Mouse (Mus musculus) adrenal gland, postnatal 10 days (tissue): Measurements from ENCODE around the gene Gas7. TPM values are rescaled to one million over a fixed set of nuclear protein-coding genes. Genes with fewer than 3 reads are reported as not detected.
A peak's percentile ranks its signal among the peaks of the same experiment; 100 is the strongest.

Experiments used
- DNase-seq: peaks from one replicate; pipeline ENCODE4 v3.0.0; 2021; ENCODE audit warnings: mixed read lengths
- total RNA-seq, 2 experiments: library from RNA; stranded (reverse); gene quantifications; 2 replicates each; pipeline ENCODE4 v1.2.3; 2021

Gene Gas7
- total RNA-seq, 2 experiments from 2014 or later: 22.5 to 25.8 TPM

- DNase-seq: no peak
These were observed 32.9 kb downstream of the Gas7 start for GRCm38 (mm10) chr11:67488156-67488555.

DNA sequence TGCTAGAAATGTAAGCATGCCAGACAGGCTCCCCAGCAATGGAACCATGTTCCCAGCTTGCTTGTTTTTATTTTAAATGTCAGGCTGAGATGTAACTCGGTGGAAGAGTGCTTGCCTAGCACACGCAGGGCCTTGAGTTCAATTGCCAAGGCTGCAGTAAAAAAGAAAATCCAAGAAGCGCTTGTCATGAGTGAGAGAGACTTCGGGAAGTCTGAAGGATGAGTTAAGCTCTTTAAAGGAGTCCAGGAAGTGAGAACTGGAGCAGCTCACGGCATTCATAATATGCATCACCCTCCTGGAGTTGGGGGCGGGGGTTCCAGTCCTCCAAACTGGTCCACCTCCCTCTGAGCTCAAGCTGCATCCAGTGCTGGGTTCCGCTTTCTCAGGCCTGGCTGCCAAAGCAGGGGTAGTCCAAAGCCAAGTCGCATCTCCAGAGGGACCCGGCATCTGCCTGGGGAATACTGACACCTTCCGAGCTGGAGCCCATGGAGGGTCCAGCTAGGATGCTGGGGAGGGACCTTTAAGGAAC lies 34.5 kb downstream of the Gas7 start:
- DNase-seq: peak; percentile 49

GRCm38 (mm10) chr11:67496796-67497195 lies 41.6 kb downstream of the Gas7 start:
- no peak for DNase-seq

DNA sequence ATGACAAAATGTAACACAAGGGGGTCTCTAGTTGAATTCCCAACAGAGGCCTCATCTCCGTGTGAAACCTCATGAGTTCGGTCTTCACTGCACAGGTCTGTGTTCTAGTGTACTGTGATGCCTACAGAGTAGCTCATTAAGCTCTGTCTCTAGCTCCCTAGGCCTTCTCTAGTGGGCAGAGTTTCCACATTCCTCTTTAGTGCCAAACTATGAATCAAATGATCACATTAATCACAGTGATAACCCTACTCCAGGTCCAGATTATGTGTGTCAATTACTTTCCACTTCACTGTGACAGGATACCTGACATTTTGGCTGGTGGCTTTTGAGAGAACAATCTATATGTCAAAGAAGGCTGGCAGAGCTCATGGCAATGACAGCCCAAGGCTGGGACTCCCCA lies 44.9 kb downstream of the Gas7 start:
- no peak for DNase-seq

GRCm38 (mm10) chr11:67501468-67502244 lies 46.4 kb downstream of the Gas7 start:
- no peak for DNase-seq

DNA sequence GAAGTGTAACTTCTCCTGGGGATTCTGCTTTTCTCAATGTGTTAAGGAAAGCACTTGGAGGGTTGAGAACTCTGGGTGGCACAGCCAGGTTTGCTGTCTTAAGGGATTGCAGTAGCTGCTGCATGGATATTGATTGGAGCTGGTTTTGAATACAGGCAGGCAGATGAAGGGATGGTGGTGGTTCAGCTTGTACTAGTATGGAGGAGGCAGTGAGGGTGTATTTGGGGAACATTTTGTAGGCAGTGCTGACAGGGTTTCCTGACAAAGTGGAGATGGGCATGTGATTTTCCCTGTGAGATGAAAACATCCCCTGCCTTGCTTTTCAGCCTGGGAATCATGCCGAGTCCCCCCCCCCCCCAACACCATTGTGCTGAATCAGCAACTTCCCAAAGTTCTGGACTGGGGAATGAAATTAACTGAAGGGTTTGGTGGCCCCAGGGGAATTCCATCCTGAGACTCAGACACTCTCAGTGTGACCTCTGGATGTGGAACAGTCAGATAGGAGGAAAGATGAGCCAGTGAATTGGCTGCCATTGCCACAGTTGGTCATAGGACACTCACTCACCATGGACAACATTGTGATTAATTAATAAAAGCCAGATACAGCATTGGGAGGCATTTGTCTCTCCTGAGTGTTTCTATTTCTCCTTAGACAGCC lies 54.1 kb downstream of the Gas7 start:
- no peak for DNase-seq

DNA sequence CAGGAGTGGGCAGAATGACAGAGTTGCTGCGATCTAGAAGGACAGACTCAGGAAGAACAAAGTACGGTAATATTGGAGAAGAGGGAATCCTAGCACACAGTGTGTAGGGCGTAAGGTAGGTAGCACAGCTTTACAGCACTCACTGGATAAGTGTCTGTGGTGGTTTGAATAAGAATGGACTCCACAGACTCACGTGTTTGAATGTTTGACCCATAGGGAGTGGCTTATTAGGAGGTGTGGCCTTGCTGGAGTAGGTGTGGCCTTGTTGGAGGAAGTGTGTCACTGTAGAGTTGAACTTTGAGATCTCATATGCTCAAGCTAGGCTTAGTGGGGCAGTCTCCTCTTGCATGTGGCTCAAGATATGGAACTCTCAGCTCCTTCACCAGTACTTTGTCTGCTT lies 55.6 kb downstream of the Gas7 start:
- DNase-seq: no peak

DNA sequence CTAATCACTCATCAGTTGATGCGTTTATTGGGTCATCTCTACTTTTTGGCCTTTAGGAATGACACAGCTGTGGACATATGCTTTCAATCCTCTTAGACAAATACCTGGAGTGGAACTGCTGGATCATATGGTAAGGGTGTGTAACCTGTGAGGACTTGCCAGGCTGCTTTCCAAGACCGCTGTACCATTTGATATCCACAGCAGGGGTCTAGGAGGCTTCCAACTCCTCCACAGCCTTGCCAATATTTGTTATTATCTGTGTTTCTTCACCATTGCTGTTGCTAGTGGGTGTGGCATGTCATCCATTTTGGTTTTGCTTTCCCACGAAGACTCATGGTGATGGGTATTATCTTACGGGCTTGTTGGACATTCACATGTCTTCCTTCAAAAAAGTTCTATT lies 57.8 kb downstream of the Gas7 start:
- DNase-seq: no peak

DNA sequence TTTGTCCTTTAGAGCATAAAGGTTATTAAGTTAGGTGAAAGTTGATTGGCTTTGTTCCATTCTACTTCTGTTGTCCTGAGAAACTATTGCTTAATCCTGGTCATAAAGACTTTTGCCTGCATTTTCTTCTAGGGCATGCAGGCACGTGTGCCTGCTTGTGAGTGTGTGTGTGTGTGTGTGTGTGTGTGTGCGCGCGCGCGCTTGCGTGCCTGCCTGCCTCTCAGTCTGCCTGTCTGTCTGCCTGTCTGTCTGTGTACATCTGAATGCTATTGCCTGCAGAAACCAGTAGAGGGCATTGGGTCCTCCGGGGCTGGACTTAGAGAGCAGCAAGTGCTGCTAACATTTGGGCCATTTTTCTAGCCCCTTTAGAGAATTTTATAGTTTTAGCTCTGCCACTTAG lies 59.2 kb downstream of the Gas7 start:
- DNase-seq: peak; percentile 39

- DNase-seq: peak; percentile 70
These were observed 60.0 kb downstream of the Gas7 start for GRCm38 (mm10) chr11:67515020-67515911.

- no peak for DNase-seq
These were observed 60.7 kb downstream of the Gas7 start for GRCm38 (mm10) chr11:67515912-67516305.

DNA sequence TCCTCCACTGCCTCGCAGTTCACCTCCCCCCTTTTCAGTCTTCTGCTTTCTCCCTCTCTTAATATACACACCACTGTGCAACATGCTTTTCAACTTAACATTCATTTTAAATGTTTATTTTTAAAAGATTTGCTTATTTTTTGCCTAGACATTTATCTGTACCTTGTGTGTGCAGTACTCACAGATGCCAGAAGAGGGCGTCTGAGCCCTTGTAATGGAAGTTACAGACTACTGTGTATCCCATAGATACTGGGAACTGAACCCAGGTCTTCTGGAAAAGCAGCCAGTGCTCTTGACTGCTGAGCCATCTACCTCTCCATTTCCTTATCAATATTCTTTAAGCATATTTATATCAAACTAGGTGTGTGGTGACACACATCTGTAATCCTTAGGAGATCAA lies 62.5 kb downstream of the Gas7 start:
- no peak for DNase-seq

DNA sequence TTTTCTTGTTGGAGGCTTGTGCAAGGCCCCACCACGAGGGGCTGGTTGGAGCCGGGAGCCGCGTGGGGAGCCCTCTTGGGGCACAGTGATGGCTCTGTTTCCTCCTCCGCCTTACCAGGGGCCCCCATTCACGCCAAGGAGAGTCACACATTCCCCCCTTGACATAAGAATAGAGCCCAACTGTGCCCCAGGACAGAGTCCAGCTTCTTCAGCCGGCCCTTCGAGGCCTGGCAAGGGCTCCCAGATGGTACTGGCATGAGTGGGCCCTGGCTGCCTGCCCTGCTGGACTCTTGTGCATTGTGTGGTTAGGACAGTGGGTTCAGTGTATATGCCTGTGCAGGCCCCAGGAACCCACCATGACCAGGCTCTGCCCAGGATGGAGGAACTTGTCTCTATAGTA lies 63.7 kb downstream of the Gas7 start:
- no peak for DNase-seq

DNA sequence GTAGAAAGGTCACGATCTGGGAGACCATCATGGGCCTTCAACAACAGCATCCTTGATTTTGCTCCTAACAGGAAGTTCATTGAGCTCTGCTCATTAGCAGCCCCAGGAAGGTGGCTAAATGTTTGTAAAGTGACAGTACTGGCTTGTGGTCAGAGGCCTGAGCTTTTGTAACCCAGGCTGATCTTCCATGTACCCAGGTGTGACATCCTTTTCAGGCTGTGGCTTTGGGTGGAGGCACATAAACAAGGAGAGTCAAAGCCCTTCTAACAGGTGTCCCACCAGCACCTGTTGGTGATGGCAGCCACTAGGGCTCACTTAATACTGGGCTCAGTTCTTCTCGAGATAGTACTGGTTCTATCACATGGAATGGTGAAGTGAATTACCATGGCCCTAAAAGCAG lies 67.4 kb downstream of the Gas7 start:
- no peak for DNase-seq

DNA sequence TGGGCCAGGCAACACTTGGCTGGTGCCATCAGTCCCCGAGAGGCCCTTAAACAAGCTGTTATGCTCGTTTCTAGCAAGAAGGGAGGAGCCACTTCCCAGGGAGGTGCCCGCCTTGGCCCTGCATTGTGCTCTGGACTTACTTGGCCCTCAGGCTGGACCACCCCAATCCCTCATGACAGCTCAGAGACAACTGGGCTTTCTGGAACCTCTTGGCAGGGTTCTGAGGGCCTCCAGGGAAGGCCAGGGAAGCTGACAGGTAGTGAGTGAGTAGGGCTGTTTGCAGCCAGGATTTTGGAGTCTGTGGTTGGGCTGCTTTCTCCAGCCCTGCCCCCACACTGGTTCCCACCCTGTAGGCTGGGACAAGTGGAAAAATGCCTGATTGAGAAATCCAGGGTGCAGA lies 68.6 kb downstream of the Gas7 start:
- DNase-seq: peak; percentile 50

DNA sequence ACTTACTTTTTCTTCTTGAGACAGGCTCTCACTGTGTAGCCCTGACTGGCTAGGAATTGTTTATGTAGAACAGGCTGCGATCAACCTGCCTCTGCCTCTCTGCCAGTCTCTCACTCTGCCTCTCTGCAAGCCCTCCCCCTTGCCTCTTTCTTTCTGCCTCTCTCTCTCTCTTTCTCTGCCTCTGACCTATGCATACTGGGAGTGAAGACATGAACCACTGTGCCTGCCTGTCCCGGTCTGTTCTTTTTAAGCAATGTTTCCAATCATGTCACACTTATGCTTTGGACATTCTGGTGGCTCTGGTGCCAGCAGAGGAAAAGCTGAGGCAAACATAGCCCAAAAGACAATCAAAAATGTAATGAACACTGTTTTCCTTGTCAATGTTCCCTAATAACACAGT lies 69.5 kb downstream of the Gas7 start:
- DNase-seq: no peak

DNA sequence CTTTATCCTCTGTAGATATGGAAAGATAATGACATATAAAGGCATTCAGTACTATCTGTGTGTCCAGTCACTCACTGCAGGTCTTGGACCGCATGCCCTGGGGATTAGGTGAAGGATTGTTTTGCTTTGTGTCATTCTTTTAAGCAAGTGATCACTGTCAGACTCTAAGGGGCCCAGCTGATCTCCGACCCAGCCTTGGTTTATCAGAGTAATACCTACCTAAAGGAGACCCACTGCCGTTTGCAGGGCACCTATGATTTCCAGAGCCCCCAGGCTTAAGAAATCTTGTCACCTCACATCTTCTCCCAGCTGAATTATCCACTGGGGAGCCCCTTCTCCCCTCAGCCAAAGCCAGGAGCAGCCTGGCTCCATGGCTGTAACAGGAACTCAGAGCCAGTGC lies 70.6 kb downstream of the Gas7 start:
- DNase-seq: no peak

DNA sequence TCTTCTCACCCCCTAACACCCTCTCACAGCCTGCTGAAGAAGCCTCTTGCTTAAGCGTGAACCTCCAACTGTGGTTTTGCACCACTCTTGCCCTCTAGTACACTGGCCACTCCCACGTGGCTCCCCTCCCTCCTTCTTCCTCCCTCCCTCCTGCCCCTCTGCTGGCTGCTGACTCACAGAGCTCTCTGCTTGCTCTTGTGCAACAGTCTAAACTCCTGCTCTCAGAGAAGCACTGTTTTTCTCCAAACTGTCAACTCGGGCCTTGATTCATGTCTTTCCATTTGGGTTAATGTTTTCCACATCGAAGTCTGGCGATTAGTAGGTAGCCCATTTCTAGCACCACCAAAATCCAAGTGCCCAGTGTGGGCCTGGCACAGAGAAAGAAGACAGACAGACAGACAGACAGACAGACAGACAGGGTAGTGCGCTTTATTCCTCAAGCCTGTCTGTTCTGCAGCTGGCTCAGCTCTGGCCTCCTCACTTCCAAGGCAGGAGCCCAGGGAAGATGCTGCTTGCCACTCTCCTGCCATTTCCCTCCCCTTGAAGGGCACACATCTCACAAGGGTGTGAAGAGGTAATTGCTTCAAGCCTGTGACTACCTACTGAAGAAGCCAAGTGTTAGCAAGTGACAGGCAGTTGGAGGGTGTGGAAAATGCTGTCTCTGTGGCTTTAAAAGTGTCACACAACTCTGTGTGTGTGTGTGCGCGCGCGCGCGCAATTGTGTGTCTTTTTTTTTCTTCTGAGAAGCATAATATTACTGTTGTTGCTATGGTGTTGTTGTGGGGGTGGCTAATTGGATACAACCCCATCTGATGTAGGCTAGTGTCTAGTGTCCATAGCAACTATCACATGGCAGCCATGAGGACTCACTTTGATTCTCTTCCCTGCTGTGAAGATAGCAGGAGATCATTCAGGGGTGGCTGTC lies 71.6 kb downstream of the Gas7 start:
- peak; percentile 83 for DNase-seq

DNA sequence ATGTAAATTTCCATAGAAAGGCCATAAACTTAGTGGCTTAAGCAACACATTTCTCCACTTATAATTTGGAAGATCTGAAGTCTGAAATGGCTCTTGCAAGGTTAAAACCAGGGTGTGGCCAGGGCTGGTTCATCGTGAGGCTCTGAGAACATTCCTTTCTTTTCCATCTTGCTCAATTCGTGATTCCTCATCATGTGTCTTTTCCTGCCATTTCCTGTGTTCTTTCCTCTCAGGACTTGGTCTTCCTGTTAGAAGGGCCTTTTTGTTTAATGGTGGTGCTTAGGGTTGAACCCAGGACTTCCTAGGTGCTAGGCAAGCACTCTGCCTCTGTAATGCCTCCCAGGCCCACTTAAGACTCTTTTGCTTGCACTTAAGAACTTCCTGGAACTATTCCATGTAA lies 76.0 kb downstream of the Gas7 start:
- DNase-seq: no peak

DNA sequence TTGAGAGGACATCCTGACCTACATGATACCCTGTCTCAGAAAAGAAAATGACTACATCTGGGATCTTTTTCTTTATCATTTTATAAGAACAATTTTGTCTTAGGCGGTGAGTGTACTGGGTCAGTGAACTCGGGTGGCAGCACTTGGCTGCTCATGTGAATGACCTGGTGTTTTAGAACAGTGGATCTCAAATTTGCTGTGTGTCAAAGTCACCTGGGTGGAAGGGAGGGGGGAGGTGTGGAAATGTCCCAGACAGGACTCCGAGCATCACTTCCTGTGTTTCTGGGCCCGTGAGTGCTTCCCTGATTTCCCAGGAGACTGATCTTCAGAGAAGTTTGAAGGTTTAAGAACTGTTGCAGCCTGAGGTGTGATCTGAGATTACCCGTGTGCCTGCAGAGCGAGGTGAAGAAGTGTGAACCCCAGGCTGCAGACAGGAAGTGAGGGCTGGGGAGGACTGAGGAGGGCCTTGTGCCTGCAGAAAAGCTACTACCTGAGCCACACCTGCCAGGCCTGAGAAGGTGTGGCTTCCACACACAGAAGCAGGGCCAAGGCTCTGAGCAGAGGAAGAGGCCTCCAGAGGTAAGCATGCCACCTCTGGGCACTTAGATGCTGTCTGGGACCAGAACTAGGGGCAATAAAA lies 76.8 kb downstream of the Gas7 start:
- no peak for DNase-seq

DNA sequence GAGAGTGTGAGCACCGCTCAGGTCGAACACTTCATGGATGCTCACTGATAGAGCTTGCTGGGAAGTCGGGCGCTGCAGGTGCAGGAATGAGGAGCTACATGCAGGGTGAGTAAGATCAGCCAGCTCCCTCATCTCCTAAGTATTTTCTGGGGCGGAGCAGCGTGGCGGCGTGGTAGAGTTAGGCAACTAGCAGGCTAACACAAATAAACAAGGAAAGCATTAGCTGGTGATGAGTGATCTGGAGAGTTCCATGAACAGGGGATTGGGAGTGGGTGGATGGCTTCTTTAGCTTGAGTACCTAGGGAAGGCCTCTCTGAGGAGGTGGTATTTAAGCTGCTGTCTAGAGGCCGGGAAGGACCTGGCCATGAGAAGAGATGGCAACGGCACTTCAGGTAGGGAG lies 77.5 kb downstream of the Gas7 start:
- DNase-seq: no peak
